14 mouse cellular contexts compared by ENCODE assay signal in genomic region chr6:139877476-139878361, GRCm38 (mm10).
DNase-seq lines count a peak whose midpoint lies in the region; ATAC-seq and TF ChIP-seq lines count a peak whose summit lies in the region.
"Had no signal": no experiment of that assay in that cellular context is flagged by ENCODE, and none has a peak within 500 bp of the region (broad histone marks: within the 10 kb centered on the region; RNA-seq: fewer than 3 reads in every experiment).

No protein-coding gene starts in this region.

- no peaks in the 10 kb centered on the region for H3K9me3 ChIP-seq in heart, postnatal 0 days (replicated peaks; ENCODE audit: control insufficient read depth, low read length)
- H3K9me3 ChIP-seq in heart, embryonic 12.5 days (replicated peaks): no peaks in the 10 kb centered on the region
- no peaks in the 10 kb centered on the region for H3K9me3 ChIP-seq in liver, postnatal 0 days (ENCODE audit: low read length)

- TF ChIP-seq CTCF in heart, postnatal 0 days (IDR thresholded peaks at IDR 0.05; ENCODE audit: low read depth): no peak
- TF ChIP-seq CTCF in liver, postnatal 0 days (IDR thresholded peaks at IDR 0.05; ENCODE audit: low read depth): no peak

- H3K4me1 ChIP-seq in heart, postnatal 0 days (ENCODE audit: control insufficient read depth, insufficient read depth): 0 out of 2 replicates have a peak, but pooled peaks cover 3% of the 10 kb centered on the region
- H3K4me1 ChIP-seq in heart, embryonic 12.5 days (replicated peaks): 0 out of 2 replicates have a peak, but pooled peaks cover 4% of the 10 kb centered on the region
- H3K4me1 ChIP-seq in liver, postnatal 0 days (ENCODE audit: insufficient read depth): 0 out of 2 replicates have a peak, but pooled peaks cover 4% of the 10 kb centered on the region
- H3K4me1 ChIP-seq: megakaryocyte, embryonic 14.5 days had no signal

- DNase-seq in adrenal gland, adult 2 months: peak; percentile 60
- DNase-seq in adrenal gland, postnatal 4 days (ENCODE audit: low spot score in 2 of 2): no peak
- DNase-seq in heart, postnatal 0 days (ENCODE audit: low spot score): no peak
- peak; percentile 77 for DNase-seq in liver, postnatal 0 days
- DNase-seq in liver (no peak), adipocyte (ENCODE audit: low spot score) (no peak)
- DNase-seq in retina, postnatal 1 day: peak; percentile 15
- DNase-seq: cerebellum, adult 8-10 months; embryo, embryonic 11 days; kidney, adult 2 months; thymus, postnatal 14 days had no signal

- H3K27me3 ChIP-seq in heart, postnatal 0 days (ENCODE audit: control insufficient read depth, insufficient read depth, low read length): no peaks in the 10 kb centered on the region
- no peaks in the 10 kb centered on the region for H3K27me3 ChIP-seq in heart, embryonic 12.5 days (replicated peaks)
- no peaks in the 10 kb centered on the region for H3K27me3 ChIP-seq in liver, postnatal 0 days (ENCODE audit: insufficient read depth, low read length)
- H3K27me3 ChIP-seq: megakaryocyte, embryonic 14.5 days had no signal

- H3K4me3 ChIP-seq in heart, postnatal 0 days (ENCODE audit: low read depth, low read length): no peak overlapping the region
- no peak overlapping the region for H3K4me3 ChIP-seq in heart, embryonic 12.5 days
- no peak overlapping the region for H3K4me3 ChIP-seq in liver, postnatal 0 days (ENCODE audit: low read depth, low read length)
- H3K4me3 ChIP-seq: megakaryocyte, embryonic 14.5 days had no signal

- H3K4me2 ChIP-seq in heart, postnatal 0 days (ENCODE audit: low read depth, low read length): no peak overlapping the region
- no peak overlapping the region for H3K4me2 ChIP-seq in heart, embryonic 12.5 days
- H3K4me2 ChIP-seq in liver, postnatal 0 days (ENCODE audit: low read depth, low read length): no peak overlapping the region

- WGBS in heart, postnatal 0 days: 57% methylated on average over 6 of the region's 6 CpGs
- 71% methylated on average over 6 of the region's 6 CpGs for WGBS in heart, embryonic 12.5 days
- 56% methylated on average over 6 of the region's 6 CpGs for whole genome bisulfite sequencing in liver, postnatal 0 days (ENCODE audit: insufficient replicate concordance)

- H3K27ac ChIP-seq in heart, postnatal 0 days (ENCODE audit: low read depth): peak overlapping the region; percentile 8; the same call in 1 of the 2 replicates
- H3K27ac ChIP-seq in heart, embryonic 12.5 days (ENCODE audit: poor library complexity, severe bottlenecking): no peak overlapping the region
- peak overlapping the region; percentile 91 for H3K27ac ChIP-seq in liver, postnatal 0 days (ENCODE audit: low read depth)
- H3K27ac ChIP-seq: liver, embryonic 14.5 days had no signal

- no peak for ATAC-seq in heart, postnatal 0 days (ENCODE audit: insufficient read depth, low read depth)
- ATAC-seq in heart, embryonic 12.5 days (ENCODE audit: insufficient number of reproducible peaks, low FRiP score): no peak
- peak; percentile 97 for ATAC-seq in liver, postnatal 0 days

- H3K9ac ChIP-seq in heart, postnatal 0 days (replicated peaks; ENCODE audit: low read depth, low read length): no peak overlapping the region
- no peak overlapping the region for H3K9ac ChIP-seq in heart, embryonic 12.5 days
- no peak overlapping the region for H3K9ac ChIP-seq in liver, postnatal 0 days (replicated peaks)
- H3K9ac ChIP-seq: liver, embryonic 14.5 days had no signal

- TF ChIP-seq EP300 in heart, postnatal 0 days (IDR thresholded peaks at IDR 0.05; ENCODE audit: low read depth): no peak
- TF ChIP-seq EP300 in liver, postnatal 0 days (IDR thresholded peaks at IDR 0.05; ENCODE audit: low read depth): no peak; the same call in 1 of the 2 replicates

- no peaks in the 10 kb centered on the region for H3K36me3 ChIP-seq in heart, postnatal 0 days (replicated peaks; ENCODE audit: control insufficient read depth, insufficient read depth, low read length)
- H3K36me3 ChIP-seq in heart, embryonic 12.5 days: no peaks in the 10 kb centered on the region
- no peaks in the 10 kb centered on the region for H3K36me3 ChIP-seq in liver, postnatal 0 days (replicated peaks; ENCODE audit: insufficient read depth, low read length)

Comparison
In these comparisons a context has a peak if more than half of its experiments do, and no peak if none do; other contexts are left out.
1. DNase-seq: peak in adrenal gland, adult 2 months (single experiment), liver, postnatal 0 days (single experiment) and retina, postnatal 1 day (single experiment); none in adrenal gland, postnatal 4 days (0 of 2), heart, postnatal 0 days (single experiment), liver (single experiment) and adipocyte (single experiment).